Mouse (Mus musculus) cortical plate, adult 2 months (tissue): ENCODE measurements around the gene Prrc2b.

Experiments used
- CTCF ChIP-seq: fragments of 200-500 bp; IDR thresholded peaks from 2 replicates; pipeline ENCODE4 v1.5.1; 2011; ENCODE audit warnings: mild to moderate bottlenecking, control low read depth, low read length; ENCODE audit not compliant: insufficient read depth; ENCODE audit errors: extremely low read depth
- POLR2A ChIP-seq: fragments of 200-500 bp; IDR thresholded peaks from 2 replicates; pipeline ENCODE4 v1.6.1; 2011; ENCODE audit warnings: mild to moderate bottlenecking, low read length, control low read depth; ENCODE audit not compliant: insufficient read depth; ENCODE audit errors: extremely low read depth

DNA sequence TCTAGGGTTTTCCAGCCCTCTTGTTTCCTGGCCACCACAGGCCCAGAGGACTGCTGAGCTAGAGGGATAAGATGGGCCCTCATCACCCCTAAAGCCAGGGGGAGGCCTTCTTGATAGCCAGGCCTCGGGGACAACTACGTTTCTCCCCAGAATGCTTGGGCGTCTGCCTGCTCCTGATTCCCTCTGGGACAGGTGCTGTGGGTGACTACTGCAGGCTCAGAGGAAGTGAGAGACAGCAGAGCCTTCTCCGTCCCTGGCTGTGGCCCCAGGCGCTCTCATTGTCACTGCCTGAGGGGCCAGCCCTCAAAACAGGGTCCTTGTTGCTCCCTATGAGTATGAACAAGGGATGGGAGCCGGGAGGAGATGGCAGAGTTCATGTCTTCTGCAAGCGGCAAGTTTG is 45.0 kb upstream of the Prrc2b start:
- no peak for TF ChIP-seq POLR2A
- no peak for TF ChIP-seq CTCF
